Mouse (Mus musculus): ENCODE measurements around the gene Sbpl.

GRCm38 (mm10) chr17:24000404-24000803 is 45.3 kb upstream of the Sbpl start:
- TF ChIP-seq POLR2A (IDR thresholded peaks at IDR 0.05; ENCODE audit: insufficient read depth, low read depth, low read length) (no peak), CTCF (IDR thresholded peaks at IDR 0.05; ENCODE audit: insufficient read depth, low read depth, low read length) (no peak)
